Mouse (Mus musculus): ENCODE measurements around the gene Eef1akmt3. TPM values are rescaled to one million over a fixed set of nuclear protein-coding genes. Genes with fewer than 3 reads are reported as not detected.
"Not testable (repeated sequence)": the region's sequence is repeated elsewhere in the genome, so short reads cannot be mapped to it uniquely, and the experiment has no call there.

Eef1akmt3 gene
- total and polyA plus RNA-seq, 3 experiments, result 0.06 TPM; not detected in 2

- 87% methylated on average over 4 of the region's 4 CpGs for WGBS
Observed at GRCm38 (mm10) chr10:127072270-127072669, 31.0 kb upstream of the Eef1akmt3 start.

GRCm38 (mm10) chr10:127071203-127071602, 29.9 kb upstream of the Eef1akmt3 start:
- Histone ChIP-seq H3K36me3 (ENCODE audit: control insufficient read depth, insufficient read depth, low read length) (no peaks in the 10 kb centered on the region), H3K27me3 (ENCODE audit: control insufficient read depth, insufficient read depth, low read length) (no peaks in the 10 kb centered on the region), H3K9ac (ENCODE audit: low read depth, low read length) (no peak overlapping the region), H3K4me3 (no peak overlapping the region; the same call in 1 of the 2 replicates), H3K27ac (no peak overlapping the region; the same call in 1 of the 2 replicates), H3K4me1 (ENCODE audit: control insufficient read depth, insufficient read depth, low read length) (peaks cover 5% of the 10 kb centered on the region), H3K79me2 (replicated peaks; ENCODE audit: control insufficient read depth, insufficient read depth, low read length) (no peaks in the 10 kb centered on the region)
- TF ChIP-seq POLR2A (IDR thresholded peaks at IDR 0.05; ENCODE audit: insufficient read depth, low read depth, low read length), result no peak
- no peak for TF ChIP-seq CTCF (IDR thresholded peaks at IDR 0.05)
- no peak for TF ChIP-seq EP300 (IDR thresholded peaks at IDR 0.05; ENCODE audit: insufficient read depth, low read depth, low read length)
- intact Hi-C loops (cut with DNase I), result no loop called here
- 66% methylated on average over 9 of the region's 9 CpGs for WGBS
- DNase-seq, result no peak

More at GRCm38 (mm10) chr10:127072270-127072669, 31.0 kb upstream of the Eef1akmt3 start:
- H3K27ac ChIP-seq; H3K79me2 ChIP-seq (replicated peaks; ENCODE audit: control insufficient read depth, insufficient read depth, low read length); H3K4me3 ChIP-seq; DNase-seq; intact Hi-C loops (cut with DNase I); H3K27me3 ChIP-seq (ENCODE audit: control insufficient read depth, insufficient read depth, low read length); H3K36me3 ChIP-seq (ENCODE audit: control insufficient read depth, insufficient read depth, low read length); H3K4me1 ChIP-seq (ENCODE audit: control insufficient read depth, insufficient read depth, low read length); H3K9ac ChIP-seq (ENCODE audit: low read depth, low read length): not testable (repeated sequence)
- TF ChIP-seq CTCF (IDR thresholded peaks at IDR 0.05), result peak; percentile 25; the same call in 1 of the 2 replicates

- Histone ChIP-seq H3K9ac (ENCODE audit: low read depth, low read length) (peak within 1 kb of the TSS; percentile 90), H3K27me3 (ENCODE audit: control insufficient read depth, insufficient read depth, low read length) (no peaks in the 10 kb centered on the region), H3K27ac (peak within 1 kb of the TSS; percentile 84), H3K36me3 (ENCODE audit: control insufficient read depth, insufficient read depth, low read length) (no peaks in the 10 kb centered on the region), H3K4me3 (peak within 1 kb of the TSS; percentile 90), H3K4me1 (ENCODE audit: control insufficient read depth, insufficient read depth, low read length) (peaks cover 5% of the 10 kb centered on the region), H3K79me2 (replicated peaks; ENCODE audit: control insufficient read depth, insufficient read depth, low read length) (no peaks in the 10 kb centered on the region)
- TF ChIP-seq POLR2A (IDR thresholded peaks at IDR 0.05; ENCODE audit: insufficient read depth, low read depth, low read length), result peak; percentile 93
- TF ChIP-seq CTCF (IDR thresholded peaks at IDR 0.05), result no peak
- TF ChIP-seq EP300 (IDR thresholded peaks at IDR 0.05; ENCODE audit: insufficient read depth, low read depth, low read length), result 0 out of 2 replicates have a peak, but pooled peaks have one; percentile 6
- WGBS, result under 1% methylated on average over 36 of the region's 36 CpGs
- DNase-seq, result peak; percentile 86 to 93
- intact Hi-C loops (cut with DNase I), result no loop called here
Observed at GRCm38 (mm10) chr10:127070190-127071121, 29.1 kb upstream of the Eef1akmt3 start, which contains the start of gene Tspan31. Tspan31 (minus strand) TSS chr10:127070264.

- Histone ChIP-seq H3K36me3 (ENCODE audit: control insufficient read depth, insufficient read depth, low read length) (no peaks in the 10 kb centered on the region), H3K9ac (ENCODE audit: low read depth, low read length) (peak overlapping the region; percentile 90)
- 4% methylated on average over 30 of the region's 30 CpGs for WGBS
Observed at GRCm38 (mm10) chr10:127069281-127070189, 28.2 kb upstream of the Eef1akmt3 start.

GRCm38 (mm10) chr10:127068360-127069038, 27.2 kb upstream of the Eef1akmt3 start:
- H3K36me3 ChIP-seq (ENCODE audit: control insufficient read depth, insufficient read depth, low read length), result no peaks in the 10 kb centered on the region
- 68% methylated on average over 9 of the region's 9 CpGs for WGBS
- DNase-seq, result no peak
- intact Hi-C loops (cut with DNase I), result loop anchor here (10.0 kb wide), 1 partner anchor 1676 kb away; the partner anchor contains the start of genes Dgka and Pym1
- H3K9ac ChIP-seq (ENCODE audit: low read depth, low read length), result no peak overlapping the region
- H3K27ac ChIP-seq, result no peak overlapping the region
- no peak overlapping the region for H3K4me3 ChIP-seq
- H3K27me3 ChIP-seq (ENCODE audit: control insufficient read depth, insufficient read depth, low read length), result no peaks in the 10 kb centered on the region
- no peak for TF ChIP-seq POLR2A (IDR thresholded peaks at IDR 0.05; ENCODE audit: insufficient read depth, low read depth, low read length)
- TF ChIP-seq CTCF (IDR thresholded peaks at IDR 0.05), result no peak
- no peak for TF ChIP-seq EP300 (IDR thresholded peaks at IDR 0.05; ENCODE audit: insufficient read depth, low read depth, low read length)
- peaks cover 7% of the 10 kb centered on the region for H3K4me1 ChIP-seq (ENCODE audit: control insufficient read depth, insufficient read depth, low read length)
- no peaks in the 10 kb centered on the region for H3K79me2 ChIP-seq (replicated peaks; ENCODE audit: control insufficient read depth, insufficient read depth, low read length)

More at GRCm38 (mm10) chr10:127069281-127070189, 28.2 kb upstream of the Eef1akmt3 start:
- intact Hi-C loops (cut with DNase I), result loop anchor here (10.0 kb wide), 1 partner anchor 1675 kb away; the partner anchor contains the start of genes Dgka and Pym1
- TF ChIP-seq POLR2A (IDR thresholded peaks at IDR 0.05; ENCODE audit: insufficient read depth, low read depth, low read length) (no peak), CTCF (IDR thresholded peaks at IDR 0.05) (no peak), EP300 (IDR thresholded peaks at IDR 0.05; ENCODE audit: insufficient read depth, low read depth, low read length) (no peak)
- Histone ChIP-seq H3K27ac (peak overlapping the region; percentile 84), H3K27me3 (ENCODE audit: control insufficient read depth, insufficient read depth, low read length) (no peaks in the 10 kb centered on the region), H3K4me1 (ENCODE audit: control insufficient read depth, insufficient read depth, low read length) (peaks cover 5% of the 10 kb centered on the region), H3K4me3 (peak overlapping the region; percentile 90), H3K79me2 (replicated peaks; ENCODE audit: control insufficient read depth, insufficient read depth, low read length) (no peaks in the 10 kb centered on the region)
- DNase-seq, result no peak
